In genomic region chr2:132815608-132816314, GRCm38 (mm10) we compare ENCODE assay signal across 8 mouse cellular contexts. TPM values are rescaled to one million over a fixed set of nuclear protein-coding genes. Genes with fewer than 3 reads are reported as not detected.
DNase-seq lines count a peak whose midpoint lies in the region; ATAC-seq lines count a peak whose summit lies in the region.

TSS of gene Trmt6 (minus strand) at chr2:132816055.
TSS of gene Mcm8 (plus strand) at chr2:132816141.

- peak within 1 kb of the TSS; percentile 86 for H3K4me3 ChIP-seq in heart, embryonic 10.5 days
- H3K4me3 ChIP-seq in kidney, embryonic 15.5 days (replicated peaks) = peak within 1 kb of the TSS; percentile 91

- H3K4me2 ChIP-seq in kidney, embryonic 15.5 days = peak within 1 kb of the TSS; percentile 84

- H3K9me3 ChIP-seq in heart, embryonic 10.5 days = no peaks in the 10 kb centered on the region
- no peaks in the 10 kb centered on the region for H3K9me3 ChIP-seq in kidney, embryonic 15.5 days (replicated peaks)

- WGBS in heart, embryonic 10.5 days = under 1% methylated on average over 59 of the region's 59 CpGs
- under 1% methylated on average over 59 of the region's 59 CpGs for WGBS in kidney, embryonic 15.5 days

- peaks cover 16% of the 10 kb centered on the region for H3K4me1 ChIP-seq in heart, embryonic 10.5 days
- peaks cover 18% of the 10 kb centered on the region for H3K4me1 ChIP-seq in kidney, embryonic 15.5 days

- H3K36me3 ChIP-seq in heart, embryonic 10.5 days = peaks cover 29% of the 10 kb centered on the region
- H3K36me3 ChIP-seq in kidney, embryonic 15.5 days = peaks cover 34% of the 10 kb centered on the region

- peak; percentile 99 for ATAC-seq in erythroblast, adult 5-6 weeks (replicated peaks; ENCODE audit: low FRiP score, poor library complexity, severe bottlenecking)
- ATAC-seq in kidney, embryonic 15.5 days (replicated peaks; ENCODE audit: low FRiP score) = peak; percentile 100
- peak; percentile 97 for ATAC-seq in monocyte, adult 5-6 weeks (replicated peaks; ENCODE audit: insufficient number of reproducible peaks, low FRiP score, low TSS enrichment, poor library complexity, severe bottlenecking)

- H3K27ac ChIP-seq in heart, embryonic 10.5 days = peak within 1 kb of the TSS; percentile 94
- peak within 1 kb of the TSS; percentile 80 for H3K27ac ChIP-seq in kidney, embryonic 15.5 days

- DNase-seq in B cell, adult 2 months = peak; percentile 93
- DNase-seq in brain, adult 2 months (ENCODE audit: low read depth, low spot score) = peak; percentile 99
- DNase-seq in heart, embryonic 10.5 days (ENCODE audit: low spot score) = peak; percentile 97
- peak; percentile 93 for DNase-seq in liver
- peak; percentile 87 to 93 for DNase-seq in spleen, postnatal 4 days (ENCODE audit: low spot score in 2 of 2)

- peak within 1 kb of the TSS; percentile 72 for H3K9ac ChIP-seq in kidney, embryonic 15.5 days

- H3K27me3 ChIP-seq in heart, embryonic 10.5 days (ENCODE audit: insufficient read depth, poor library complexity, severe bottlenecking) = no peaks in the 10 kb centered on the region
- H3K27me3 ChIP-seq in kidney, embryonic 15.5 days = no peaks in the 10 kb centered on the region

RNA-seq across cellular contexts. Expression of gene Trmt6, which starts in this region (rescaled TPM):
- 7.1 and 10.0 TPM in 2 replicates for total RNA-seq in erythroblast, adult 5-6 weeks (2015; ENCODE audit: low replicate concordance)
- total RNA-seq in erythroblast, adult 5-6 weeks (2017; ENCODE audit: low replicate concordance) = 7.5 and 7.7 TPM in 2 replicates
- polyA plus RNA-seq in heart, embryonic 10.5 days (2016; fragmentation: Nextera tagmentation; extraction: Ambion mirVana) = 26.6 and 35.3 TPM in 2 replicates
- polyA plus RNA-seq in kidney, embryonic 15.5 days (2015; fragmentation: Nextera tagmentation; extraction: Ambion mirVana) = 31.0 and 31.2 TPM in 2 replicates
- 19.3 to 34.4 TPM (median 30.2 TPM) in 3 replicates for total RNA-seq in monocyte, adult 5-6 weeks (2017)

RNA-seq across cellular contexts. Expression of gene Mcm8, which starts in this region (rescaled TPM):
- total RNA-seq in erythroblast, adult 5-6 weeks (2015; ENCODE audit: low replicate concordance) = 2.9 and 5.8 TPM in 2 replicates
- total RNA-seq in erythroblast, adult 5-6 weeks (2017; ENCODE audit: low replicate concordance) = 4.6 and 4.8 TPM in 2 replicates
- 17.2 and 19.6 TPM in 2 replicates for polyA plus RNA-seq in heart, embryonic 10.5 days (2016; fragmentation: Nextera tagmentation; extraction: Ambion mirVana)
- 15.7 and 16.8 TPM in 2 replicates for polyA plus RNA-seq in kidney, embryonic 15.5 days (2015; fragmentation: Nextera tagmentation; extraction: Ambion mirVana)
- total RNA-seq in monocyte, adult 5-6 weeks (2017) = 0.86 to 4.1 TPM (median 1.8 TPM) in 3 replicates

Comparison
In these comparisons a context has a peak if more than half of its experiments do, and no peak if none do; other contexts are left out.
1. Peak in every context shown above with its lines: DNase-seq, ATAC-seq, H3K4me3 ChIP-seq and H3K27ac ChIP-seq.